Mouse (Mus musculus) testis, postnatal 10 days (tissue): ENCODE measurements around the gene Smim4.

Experiments
- DNase-seq: peaks from one replicate; pipeline ENCODE4 v3.0.0; 2021; ENCODE audit warnings: low spot score

The Smim4 gene

GRCm38 (mm10) chr14:31138219-31138896 lies 9.6 kb upstream of the Smim4 start:
- peak; percentile 41 for DNase-seq

GRCm38 (mm10) chr14:31137791-31138190 lies 9.0 kb upstream of the Smim4 start:
- peak; percentile 41 for DNase-seq

DNA sequence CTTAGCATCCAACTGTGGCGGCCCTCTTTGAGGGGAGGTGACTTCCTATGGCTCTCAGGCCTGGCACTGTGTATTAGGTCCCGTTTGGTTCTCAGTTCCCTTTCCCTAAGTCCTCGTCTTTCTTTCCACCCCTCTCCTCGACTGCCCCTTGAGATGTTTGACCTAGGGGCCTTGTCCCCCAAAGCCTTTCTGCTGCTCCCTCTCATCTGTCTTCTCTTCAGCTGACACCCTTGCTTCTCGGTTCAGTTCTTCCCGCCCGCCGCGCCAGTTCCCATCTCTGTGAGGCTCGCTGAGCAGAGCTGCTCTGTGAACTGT lies 8.5 kb upstream of the Smim4 start:
- no peak for DNase-seq

- DNase-seq: peak; percentile 41
Measured at GRCm38 (mm10) chr14:31136411-31137280, 7.9 kb upstream of the Smim4 start.

DNA sequence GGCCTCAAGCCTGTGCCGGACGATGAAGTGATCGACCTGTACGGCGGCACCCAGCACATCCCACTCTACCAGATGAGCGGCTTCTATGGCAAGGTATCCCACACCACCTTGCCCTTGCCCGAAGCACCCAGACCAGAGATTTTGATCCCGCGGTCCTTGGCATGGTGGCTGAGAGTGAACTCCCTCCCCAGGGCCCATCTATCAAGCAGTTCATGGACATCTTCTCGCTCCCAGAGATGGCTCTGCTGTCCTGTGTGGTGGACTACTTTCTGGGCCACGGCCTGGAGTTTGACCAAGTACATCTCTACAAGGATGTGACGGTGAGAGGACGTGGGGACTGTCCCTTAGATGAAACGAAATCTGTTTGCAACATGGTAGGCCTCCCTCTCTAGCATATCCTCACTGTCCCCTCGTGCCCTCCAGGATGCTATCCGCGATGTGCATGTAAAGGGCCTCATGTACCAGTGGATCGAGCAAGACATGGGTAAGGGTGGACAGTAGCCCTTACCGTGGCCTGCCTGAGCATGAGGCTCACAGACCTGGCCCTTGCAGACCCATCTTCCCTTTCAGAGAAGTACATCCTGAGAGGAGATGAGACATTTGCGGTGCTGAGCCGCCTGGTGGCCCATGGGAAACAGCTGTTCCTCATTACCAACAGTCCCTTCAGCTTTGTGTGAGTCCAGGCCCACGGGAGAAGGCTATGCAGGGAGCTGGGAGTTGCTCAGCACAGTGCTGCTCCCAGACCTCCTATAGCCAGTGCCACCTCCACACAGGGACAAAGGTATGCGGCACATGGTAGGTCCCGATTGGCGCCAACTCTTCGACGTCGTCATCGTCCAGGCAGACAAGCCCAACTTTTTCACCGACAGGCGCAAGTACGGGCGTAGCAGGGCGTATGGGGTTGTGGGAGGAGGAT lies 7.0 kb upstream of the Smim4 start:
- DNase-seq: peak; percentile 42

GRCm38 (mm10) chr14:31134015-31135000 lies 5.6 kb upstream of the Smim4 start:
- DNase-seq: peak; percentile 47

GRCm38 (mm10) chr14:31133023-31133665 lies 4.4 kb upstream of the Smim4 start:
- peak; percentile 39 for DNase-seq

GRCm38 (mm10) chr14:31132491-31132975 lies 3.8 kb upstream of the Smim4 start:
- DNase-seq: peak; percentile 26

DNA sequence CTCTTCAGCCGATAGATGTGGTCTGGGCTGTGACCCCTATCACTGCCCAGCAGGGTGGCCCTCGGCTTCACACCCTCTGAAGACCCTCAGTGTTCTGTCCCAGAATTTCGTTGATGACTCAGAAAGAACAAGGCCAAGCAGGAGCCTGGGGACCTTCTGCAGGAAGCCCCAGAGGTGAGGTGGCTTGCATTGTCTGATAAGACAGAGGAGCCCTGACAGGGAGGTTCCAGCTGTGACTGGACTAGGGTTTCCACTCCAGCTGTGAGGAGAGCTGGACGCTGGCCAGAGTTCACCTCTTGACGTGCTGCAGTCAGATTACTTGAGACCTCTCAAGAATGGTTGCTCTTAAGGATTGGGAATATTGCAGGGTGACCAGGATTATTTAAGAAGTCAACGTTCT lies 3.3 kb upstream of the Smim4 start:
- DNase-seq: peak; percentile 66

- peak; percentile 53 for DNase-seq
Measured at GRCm38 (mm10) chr14:31131272-31131821, 2.6 kb upstream of the Smim4 start.

DNA sequence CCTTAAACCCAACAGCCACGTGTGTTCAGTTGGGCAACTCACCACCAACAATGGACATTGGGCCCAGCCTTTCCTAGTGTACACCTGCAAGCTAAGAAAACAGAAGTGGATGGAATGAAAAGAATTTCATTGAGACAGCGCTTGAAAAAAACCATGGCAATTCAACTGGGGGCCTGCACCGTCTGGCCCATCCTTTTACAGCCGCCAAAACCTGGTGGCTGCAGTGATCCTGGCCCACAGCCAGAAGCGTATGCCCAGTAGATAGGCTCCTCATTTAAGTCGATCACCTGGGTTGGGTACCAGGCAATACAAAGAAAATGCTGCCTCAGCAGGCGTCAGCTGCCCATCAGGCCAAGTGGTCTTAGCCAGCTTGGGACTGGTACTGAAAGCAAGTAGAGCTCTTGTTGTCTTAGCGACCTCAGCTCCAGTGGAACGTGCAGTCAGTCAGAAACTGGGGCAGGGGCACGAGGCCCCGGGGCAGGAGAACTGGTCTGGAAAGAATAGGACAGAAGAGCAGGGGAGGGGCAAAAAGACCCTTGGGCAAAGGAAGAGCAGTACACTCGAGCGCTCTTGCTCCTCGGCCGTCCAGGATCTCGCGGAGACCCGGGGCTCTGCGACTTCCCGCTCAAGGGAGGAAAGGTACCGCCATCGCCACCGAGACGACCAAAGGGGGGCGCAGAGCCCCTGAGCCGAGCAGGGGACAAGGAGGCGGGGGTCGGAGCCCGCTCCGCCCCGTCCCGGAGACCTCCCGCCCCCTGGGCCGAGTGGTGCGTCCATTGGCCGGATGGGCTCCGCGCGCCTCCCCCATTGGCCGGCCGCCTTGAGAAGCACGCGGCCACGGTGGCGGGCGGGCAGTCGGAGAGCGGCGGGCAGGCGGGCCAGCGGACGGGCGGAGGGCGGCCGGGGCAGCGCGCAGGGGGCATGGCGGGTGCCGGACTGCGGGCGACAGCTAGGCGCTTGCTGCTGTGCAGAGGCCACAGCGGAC lies 1.8 kb upstream of the Smim4 start, which contains the start of gene Nt5dc2:
TSS of gene Nt5dc2 (plus strand) at position 818 of the 985 bp plus-strand sequence.
- DNase-seq: peak; percentile 91

- DNase-seq: peak; percentile 41
Measured at GRCm38 (mm10) chr14:31129326-31130235, 825 bp upstream of the Smim4 start.

- DNase-seq: peak; percentile 65
Measured at GRCm38 (mm10) chr14:31128101-31128825, 493 bp downstream of the Smim4 start.

- DNase-seq: no peak
Measured at GRCm38 (mm10) chr14:31126826-31127225, 1.9 kb downstream of the Smim4 start.

DNA sequence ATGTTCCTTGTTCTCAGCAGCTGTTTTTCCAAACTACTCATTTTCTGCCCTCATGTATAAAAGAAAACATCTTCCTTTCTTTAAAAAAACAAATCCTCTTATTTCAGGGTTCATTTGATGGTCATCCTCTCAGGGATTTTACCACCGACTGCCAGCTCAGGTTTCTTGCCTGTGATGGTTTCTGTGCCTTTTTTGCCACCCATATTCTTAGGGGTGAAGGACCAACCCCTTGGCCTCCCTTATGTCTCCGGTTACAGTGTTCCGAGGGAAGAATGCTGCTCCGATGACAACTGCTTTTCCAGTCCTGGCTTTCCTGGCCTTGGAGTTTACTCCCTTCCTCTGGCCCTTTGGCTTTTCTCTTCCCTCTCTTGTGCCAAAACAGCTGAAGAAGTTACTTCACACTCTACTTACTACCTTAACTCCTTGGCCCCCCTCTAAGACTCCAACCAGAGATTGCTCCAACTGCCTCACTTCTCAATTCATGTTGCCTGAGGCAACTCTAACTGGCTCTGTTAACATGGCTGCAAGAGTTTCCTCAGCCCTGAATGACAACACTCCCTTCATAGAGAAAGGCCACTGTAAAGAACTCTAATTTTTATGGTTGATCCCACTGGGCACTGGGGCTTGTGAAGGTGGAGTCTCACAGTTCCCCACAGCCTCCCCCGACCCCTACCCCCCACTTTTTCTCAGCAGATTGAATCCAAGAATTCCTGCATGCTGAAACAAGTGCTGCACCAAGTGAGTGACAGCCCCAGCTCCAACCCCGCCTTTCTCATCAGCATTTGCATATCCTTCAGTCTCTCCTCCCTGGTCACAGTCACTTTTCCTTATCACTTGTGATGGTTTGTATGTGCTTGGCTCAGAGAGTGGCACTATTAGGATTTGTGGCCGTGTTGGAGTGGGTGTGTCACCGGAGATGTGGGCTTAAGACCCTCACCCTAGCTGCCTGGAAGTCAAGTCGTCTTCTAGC lies 3.4 kb downstream of the Smim4 start:
- no peak for DNase-seq

DNA sequence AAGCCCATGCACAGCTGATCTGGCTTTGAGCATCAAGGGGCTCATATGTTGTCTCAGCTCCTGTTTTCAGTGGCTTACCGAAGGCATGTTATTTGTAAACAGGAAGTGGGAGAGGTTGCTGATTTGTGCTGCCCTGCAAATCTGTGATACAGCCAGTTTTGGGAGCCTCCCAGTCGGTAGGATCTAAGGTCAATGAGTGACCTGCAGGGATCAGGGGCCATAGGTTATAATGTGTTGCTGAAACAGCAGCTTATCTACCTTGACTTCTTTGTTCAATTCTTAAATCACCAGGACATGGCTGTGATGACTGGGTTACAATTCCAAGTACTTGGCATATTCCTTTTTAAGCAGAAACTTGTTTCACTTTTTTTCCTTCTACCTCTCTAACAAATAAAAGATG lies 13.2 kb downstream of the Smim4 start:
- no peak for DNase-seq
